Mouse (Mus musculus) kidney, adult 2 months (tissue): ENCODE data around the gene Bcl7c.

Experiments
- CTCF ChIP-seq: fragments of 200-500 bp; conservative IDR thresholded peaks from 2 replicates; pipeline ENCODE4 v1.5.1; 2011; ENCODE audit warnings: low read depth, mild to moderate bottlenecking, control low read depth, low read length, moderate library complexity, mixed read lengths; ENCODE audit not compliant: insufficient read depth, insufficient read length
- POLR2A ChIP-seq: fragments of 200-500 bp; IDR thresholded peaks from one replicate; pipeline ENCODE4 v1.6.1; 2011; ENCODE audit warnings: low read depth, low read length, control low read depth

- no peak for TF ChIP-seq POLR2A
- no peak for TF ChIP-seq CTCF
These were observed 851 bp downstream of the Bcl7c start for GRCm38 (mm10) chr7:127707957-127708206.
